Mouse (Mus musculus) lung, embryonic 14.5 days (tissue): ENCODE measurements at regions not wholly inside any gene's neighbourhood (a gene's known extent, or its start where the extent isn't known, plus 50 kb on each side); places are given as distances from the start of the nearest gene placed in this dataset.

Experiments used
- ATAC-seq: fragments of 200-750 bp; cut with Nextera tagmentation; 2 replicates; pipeline ENCODE4 v1.8.0; 2017; ENCODE audit warnings: mild to moderate bottlenecking, moderate TSS enrichment, moderate library complexity; ENCODE audit not compliant: insufficient read depth
- DNase-seq: peaks from one replicate; pipeline ENCODE4 v3.0.0-alpha.2; 2015
- H3K27ac ChIP-seq: fragments of 300-500 bp; sonication (generic); 2 replicates; pipeline ENCODE4 v1.5.1; 2014; ENCODE audit warnings: low read depth, mild to moderate bottlenecking, moderate library complexity
- H3K27me3 ChIP-seq: fragments of 300-500 bp; sonication (generic); 2 replicates; pipeline ENCODE4 v1.6.1; 2014; ENCODE audit warnings: low read length, control low read depth; ENCODE audit not compliant: insufficient read depth
- H3K36me3 ChIP-seq: fragments of 300-500 bp; sonication (generic); 2 replicates; pipeline ENCODE4 v1.6.1; 2014; ENCODE audit warnings: control low read depth; ENCODE audit not compliant: insufficient read depth
- H3K4me1 ChIP-seq: fragments of 300-500 bp; sonication (generic); 2 replicates; pipeline ENCODE4 v1.6.1; 2014; ENCODE audit warnings: antibody characterized with exemption, control low read depth; ENCODE audit not compliant: insufficient read depth
- H3K4me2 ChIP-seq: fragments of 300-500 bp; sonication (generic); 2 replicates; pipeline ENCODE4 v1.6.1; 2014; ENCODE audit warnings: mild to moderate bottlenecking
- H3K4me3 ChIP-seq: fragments of 300-500 bp; sonication (generic); 2 replicates; pipeline ENCODE4 v1.5.1; 2014; ENCODE audit warnings: low read depth, low read length
- H3K9ac ChIP-seq: fragments of 300-500 bp; sonication (generic); 2 replicates; pipeline ENCODE4 v1.6.1; 2014
- H3K9me3 ChIP-seq: fragments of 300-500 bp; sonication (generic); 2 replicates; pipeline ENCODE4 v1.6.1; 2016; ENCODE audit warnings: low read depth, low read length, control low read depth
- CTCF ChIP-seq: IDR thresholded peaks from 2 replicates; pipeline ENCODE4 v1.5.1; 2016; ENCODE audit warnings: antibody characterized with exemption, low read depth
- WGBS: fragments of 180-500 bp; shearing (Covaris S2); extraction: QIAGEN DNeasy Blood & Tissue Kit; methylation state at CpG from one replicate; pipeline ENCODE4 v1.1.7; 2014; 5-methylcytosine and 5-hydroxymethylcytosine counted together

DNA sequence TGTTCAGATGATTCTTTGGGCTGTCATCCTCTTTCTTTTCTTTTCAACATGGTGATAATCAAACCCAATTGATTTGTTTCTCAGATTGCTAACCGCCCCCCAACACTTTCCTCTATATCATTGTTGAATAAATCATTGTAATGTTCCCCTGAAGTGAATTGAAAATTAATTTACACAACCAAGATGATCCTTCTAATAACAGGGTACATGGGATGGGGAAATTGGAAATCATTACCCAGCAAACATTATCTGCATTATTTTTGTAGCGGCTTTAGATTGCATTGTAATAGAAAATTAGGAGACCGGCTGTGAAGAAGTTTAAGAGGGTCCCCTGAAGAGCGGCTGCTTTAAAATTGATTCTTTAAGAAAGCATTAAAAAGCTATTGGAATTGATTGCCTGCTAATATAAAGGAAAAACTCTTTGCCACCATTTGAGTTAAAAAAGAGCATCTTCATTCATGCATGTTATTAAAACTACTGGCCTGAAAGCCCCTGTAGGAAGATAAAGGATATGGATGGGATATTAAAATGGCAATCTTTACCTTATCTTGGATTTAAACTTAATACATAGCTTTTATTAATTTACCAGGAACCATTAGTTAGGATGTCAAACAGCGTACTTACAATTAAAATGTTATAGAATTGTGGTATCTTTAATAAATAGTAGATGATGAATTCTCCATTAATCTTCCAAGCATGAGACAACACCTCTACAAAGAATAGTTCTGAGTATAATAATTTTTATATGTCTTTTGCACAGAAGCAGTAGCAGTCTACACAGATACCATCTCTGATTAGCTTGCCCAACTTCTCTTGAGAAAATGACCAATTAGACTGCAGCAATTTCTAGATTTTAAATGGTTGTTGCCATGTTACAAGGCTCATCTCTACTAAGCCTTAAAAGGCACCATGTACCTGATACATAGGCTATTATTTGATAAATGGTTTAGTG is 127.0 kb upstream of the Hs3st5 start:
- WGBS: 86% methylated on average over 5 of the region's 5 CpGs
- no peak for DNase-seq
- H3K9me3 ChIP-seq: no peaks in the 10 kb centered on the region
- H3K4me1 ChIP-seq: no peaks in the 10 kb centered on the region
- no peak overlapping the region for H3K4me3 ChIP-seq
- no peak for ATAC-seq
- H3K27ac ChIP-seq: no peak overlapping the region
- no peak for TF ChIP-seq CTCF
- no peak overlapping the region for H3K4me2 ChIP-seq
- H3K27me3 ChIP-seq: no peaks in the 10 kb centered on the region
- H3K9ac ChIP-seq: no peak overlapping the region
- H3K36me3 ChIP-seq: no peaks in the 10 kb centered on the region

DNA sequence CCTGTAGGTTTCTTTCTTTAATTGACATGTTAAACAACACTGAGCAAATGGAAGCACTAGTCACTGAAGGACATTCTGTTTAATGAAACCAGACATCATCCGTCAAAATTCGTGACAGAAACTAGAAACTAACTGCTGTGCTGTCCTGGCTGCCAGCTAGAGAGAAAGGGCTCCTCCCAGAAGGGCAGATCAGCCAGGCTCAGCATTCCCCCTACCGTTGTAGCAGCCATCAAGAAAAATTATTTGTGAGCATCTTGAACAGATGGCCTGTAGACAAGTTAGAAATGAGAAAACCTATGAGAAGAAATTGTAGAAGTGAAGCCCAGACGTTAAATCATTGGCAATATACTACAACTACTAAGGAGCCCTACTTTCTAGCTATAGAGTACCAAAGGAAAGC is 123.3 kb upstream of the Hs3st5 start:
- Histone ChIP-seq H3K9me3 (no peaks in the 10 kb centered on the region), H3K27ac (no peak overlapping the region), H3K4me2 (no peak overlapping the region), H3K4me3 (no peak overlapping the region), H3K9ac (no peak overlapping the region), H3K36me3 (no peaks in the 10 kb centered on the region), H3K27me3 (no peaks in the 10 kb centered on the region), H3K4me1 (no peaks in the 10 kb centered on the region)
- DNase-seq (no peak), ATAC-seq (no peak)
- 51% methylated on average over 4 of the region's 4 CpGs for WGBS
- TF ChIP-seq CTCF: no peak

DNA sequence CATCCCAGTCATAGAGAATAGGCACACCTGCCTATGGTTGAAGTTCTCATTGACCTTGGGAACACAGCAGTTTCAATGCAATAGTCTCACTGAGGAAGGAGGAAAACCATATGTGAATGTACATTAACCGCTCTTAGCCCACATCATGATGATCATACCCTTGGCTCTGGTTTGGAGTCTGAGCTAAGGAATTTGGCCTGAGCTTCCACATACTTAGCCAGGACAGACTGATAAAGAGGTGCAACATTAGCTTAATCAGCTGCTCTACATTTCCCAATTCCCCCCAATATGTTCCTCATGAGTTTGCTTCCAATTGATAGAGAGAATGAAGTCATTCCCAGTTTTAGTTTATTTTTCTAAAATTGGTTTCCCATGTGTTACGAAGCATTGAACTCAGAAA is 116.6 kb upstream of the Hs3st5 start:
- no peak overlapping the region for H3K4me2 ChIP-seq
- no peaks in the 10 kb centered on the region for H3K9me3 ChIP-seq
- no peak overlapping the region for H3K4me3 ChIP-seq
- H3K27ac ChIP-seq: no peak overlapping the region
- TF ChIP-seq CTCF: no peak
- no peak overlapping the region for H3K9ac ChIP-seq
- 65% methylated on average over 2 of the region's 2 CpGs for WGBS
- ATAC-seq: peak; percentile 86; the same call in 1 of the 2 replicates
- no peaks in the 10 kb centered on the region for H3K27me3 ChIP-seq
- DNase-seq: peak; percentile 65
- H3K36me3 ChIP-seq: no peaks in the 10 kb centered on the region
- no peaks in the 10 kb centered on the region for H3K4me1 ChIP-seq

DNA sequence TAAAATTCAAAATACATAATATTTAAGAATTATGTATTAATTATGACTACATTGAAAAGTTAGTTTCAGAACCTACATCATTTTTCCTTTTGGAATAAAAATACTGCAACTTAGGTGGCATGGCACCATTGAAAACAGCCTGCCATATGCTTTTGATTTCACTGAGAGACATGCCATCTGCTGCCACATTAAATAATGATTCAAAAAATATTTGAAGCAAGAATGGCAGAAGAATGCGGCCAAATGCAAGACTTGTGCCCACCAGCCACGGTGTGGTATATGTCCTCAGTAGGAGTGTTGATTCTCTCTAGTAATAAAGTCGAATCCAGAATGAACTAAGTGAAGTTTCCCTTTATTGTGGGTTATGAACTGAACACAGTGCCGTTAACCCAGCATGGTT is 113.0 kb upstream of the Hs3st5 start:
- ATAC-seq (no peak), DNase-seq (no peak)
- Histone ChIP-seq H3K27ac (no peak overlapping the region), H3K9me3 (no peaks in the 10 kb centered on the region), H3K27me3 (no peaks in the 10 kb centered on the region), H3K36me3 (no peaks in the 10 kb centered on the region), H3K9ac (no peak overlapping the region), H3K4me1 (no peaks in the 10 kb centered on the region), H3K4me2 (no peak overlapping the region), H3K4me3 (no peak overlapping the region)
- no peak for TF ChIP-seq CTCF
- WGBS: 82% methylated on average over 4 of the region's 4 CpGs

- Histone ChIP-seq H3K36me3 (no peaks in the 10 kb centered on the region), H3K9ac (no peak overlapping the region), H3K4me1 (no peaks in the 10 kb centered on the region), H3K9me3 (no peaks in the 10 kb centered on the region), H3K4me3 (no peak overlapping the region), H3K27ac (no peak overlapping the region), H3K27me3 (no peaks in the 10 kb centered on the region), H3K4me2 (no peak overlapping the region)
- ATAC-seq: no peak
- no peak for DNase-seq
- TF ChIP-seq CTCF: no peak
- WGBS: 80% methylated on average over 1 of the region's 1 CpGs
These were observed 110.0 kb upstream of the Hs3st5 start for GRCm38 (mm10) chr10:36396576-36396975.

- Histone ChIP-seq H3K4me3 (no peak overlapping the region), H3K4me1 (no peaks in the 10 kb centered on the region), H3K27ac (no peak overlapping the region), H3K4me2 (no peak overlapping the region), H3K9ac (no peak overlapping the region), H3K36me3 (no peaks in the 10 kb centered on the region), H3K9me3 (no peaks in the 10 kb centered on the region; the same call in 1 of the 2 replicates), H3K27me3 (no peaks in the 10 kb centered on the region)
- DNase-seq: peak; percentile 26
- no peak for ATAC-seq
- WGBS: 61% methylated on average over 2 of the region's 2 CpGs
- no peak for TF ChIP-seq CTCF
These were observed 98.6 kb upstream of the Hs3st5 start for GRCm38 (mm10) chr10:36408001-36408400.

DNA sequence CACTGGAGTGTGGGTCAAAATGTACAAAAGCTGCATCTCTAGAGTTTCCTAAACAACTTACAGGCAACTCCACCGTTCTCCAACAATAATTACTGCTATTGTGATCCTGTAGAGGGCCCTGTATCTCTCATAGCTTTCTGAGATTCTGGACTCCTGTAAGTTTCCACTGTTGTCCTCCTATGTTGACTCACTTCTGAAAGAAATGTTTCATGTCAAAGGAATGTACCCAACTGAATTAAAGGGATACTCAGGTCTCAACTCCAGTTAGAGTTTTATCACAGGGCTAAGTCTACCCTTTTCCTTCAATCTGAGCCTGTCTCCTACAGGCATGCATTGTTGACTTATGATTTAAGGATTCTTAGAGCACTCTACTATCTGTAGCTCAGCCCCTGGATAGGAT is 75.3 kb upstream of the Hs3st5 start:
- Histone ChIP-seq H3K9ac (no peak overlapping the region), H3K27ac (no peak overlapping the region), H3K36me3 (no peaks in the 10 kb centered on the region), H3K27me3 (no peaks in the 10 kb centered on the region), H3K4me1 (no peaks in the 10 kb centered on the region), H3K4me2 (no peak overlapping the region), H3K9me3 (no peaks in the 10 kb centered on the region), H3K4me3 (no peak overlapping the region)
- no peak for ATAC-seq
- no peak for DNase-seq
- WGBS: 53% methylated on average over 1 of the region's 1 CpGs
- TF ChIP-seq CTCF: no peak
